Mouse (Mus musculus): ENCODE results near the gene Tas2r103. TPM values are rescaled to one million over a fixed set of nuclear protein-coding genes. Genes with fewer than 3 reads are reported as not detected.

The Tas2r103 gene
- not detected in 2 replicates for polyA plus RNA-seq (2015; fragmentation: Nextera tagmentation; extraction: Ambion mirVana)

DNA sequence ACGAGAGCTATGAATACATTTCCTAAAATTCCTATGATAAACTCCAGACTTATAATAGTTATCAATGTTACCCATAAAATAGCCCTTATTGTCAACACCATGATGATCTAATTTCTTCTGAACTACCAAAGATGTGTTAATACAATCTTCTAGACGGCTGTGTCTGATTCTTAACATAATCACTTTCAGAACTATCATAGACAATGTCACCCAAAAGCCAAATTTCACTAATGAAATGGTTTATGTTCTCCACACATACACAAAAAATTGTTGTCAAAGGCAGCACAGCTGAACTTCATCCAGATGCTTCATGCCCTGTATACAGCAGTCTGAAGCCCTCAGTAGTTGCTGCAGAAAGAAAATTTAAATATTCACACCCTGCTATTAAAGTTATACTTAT, at the start of gene Tas2r103:
Gene Tas2r103, minus strand, starts transcription at position 101 of the 400 bp plus-strand sequence.
- WGBS: 79% methylated on average over 2 of the region's 2 CpGs
- Histone ChIP-seq H3K4me3 (replicated peaks; ENCODE audit: low read length) (no peak within 1 kb of the TSS), H3K27me3 (replicated peaks; ENCODE audit: control insufficient read depth, insufficient read depth, low read length) (no peaks in the 10 kb centered on the region), H3K4me1 (replicated peaks; ENCODE audit: control insufficient read depth, insufficient read depth, low read length) (no peaks in the 10 kb centered on the region), H3K9me3 (ENCODE audit: control insufficient read depth, low read length) (no peaks in the 10 kb centered on the region), H3K9ac (replicated peaks; ENCODE audit: low read depth, low read length) (no peak within 1 kb of the TSS), H3K27ac (ENCODE audit: low read length) (no peak within 1 kb of the TSS), H3K36me3 (ENCODE audit: control insufficient read depth, insufficient read depth) (no peaks in the 10 kb centered on the region), H3K4me2 (ENCODE audit: low read length) (no peak within 1 kb of the TSS)
- ATAC-seq: no peak

DNA sequence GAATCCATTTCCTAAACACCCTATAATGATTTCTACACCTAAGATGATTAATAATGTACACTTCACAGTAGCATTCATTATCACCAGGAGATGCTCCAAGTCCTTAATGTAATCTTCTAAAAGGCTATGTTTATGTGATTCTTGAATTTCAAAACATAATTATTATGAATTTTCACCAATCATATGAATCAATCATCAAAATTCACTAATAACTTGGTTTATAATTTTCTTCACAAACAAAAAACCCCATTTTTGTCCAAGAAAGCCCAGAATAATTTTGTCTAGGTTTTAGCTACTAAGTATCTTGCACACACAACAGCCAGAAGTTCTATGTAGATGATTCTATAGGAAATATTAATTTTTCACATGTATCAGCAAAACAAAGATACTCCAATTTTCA, 18.8 kb upstream of the Tas2r103 start, which contains the start of gene Tas2r140:
Gene Tas2r140, minus strand, starts transcription at position 101 of the 400 bp plus-strand sequence.
- no peak within 1 kb of the TSS for H3K9ac ChIP-seq (replicated peaks; ENCODE audit: low read depth, low read length)
- H3K4me1 ChIP-seq (replicated peaks; ENCODE audit: control insufficient read depth, insufficient read depth, low read length): no peaks in the 10 kb centered on the region
- no peak within 1 kb of the TSS for H3K4me2 ChIP-seq (ENCODE audit: low read length)
- no peaks in the 10 kb centered on the region for H3K27me3 ChIP-seq (replicated peaks; ENCODE audit: control insufficient read depth, insufficient read depth, low read length)
- no peak for ATAC-seq
- H3K4me3 ChIP-seq (replicated peaks; ENCODE audit: low read length): no peak within 1 kb of the TSS
- no peaks in the 10 kb centered on the region for H3K9me3 ChIP-seq (ENCODE audit: control insufficient read depth, low read length)
- no peak within 1 kb of the TSS for H3K27ac ChIP-seq (ENCODE audit: low read length)
- H3K36me3 ChIP-seq (ENCODE audit: control insufficient read depth, insufficient read depth): no peaks in the 10 kb centered on the region

Other genes starting within 250 kb of the Tas2r103 start
- gene Tas2r117, start 234.3 kb downstream of the Tas2r103 start, polyA plus RNA-seq (2015; fragmentation: Nextera tagmentation; extraction: Ambion mirVana): not detected in 2 replicates
- not detected in 2 replicates for gene Tas2r123, start 190.0 kb downstream of the Tas2r103 start, polyA plus RNA-seq (2015; fragmentation: Nextera tagmentation; extraction: Ambion mirVana)
- not detected in 2 replicates for gene Tas2r116, start 181.7 kb downstream of the Tas2r103 start, polyA plus RNA-seq (2015; fragmentation: Nextera tagmentation; extraction: Ambion mirVana)
- not detected in 2 replicates for gene Tas2r110, start 169.1 kb downstream of the Tas2r103 start, polyA plus RNA-seq (2015; fragmentation: Nextera tagmentation; extraction: Ambion mirVana)
- not detected in 2 replicates for gene Tas2r113, start 144.1 kb downstream of the Tas2r103 start, polyA plus RNA-seq (2015; fragmentation: Nextera tagmentation; extraction: Ambion mirVana)
- gene Tas2r125, start 127.5 kb downstream of the Tas2r103 start, polyA plus RNA-seq (2015; fragmentation: Nextera tagmentation; extraction: Ambion mirVana): not detected in 2 replicates
- gene Tas2r129, start 86.0 kb downstream of the Tas2r103 start, polyA plus RNA-seq (2015; fragmentation: Nextera tagmentation; extraction: Ambion mirVana): not detected in 2 replicates
- not detected in 2 replicates for gene Tas2r131, start 79.2 kb downstream of the Tas2r103 start, polyA plus RNA-seq (2015; fragmentation: Nextera tagmentation; extraction: Ambion mirVana)
- not detected in 2 replicates for gene Tas2r109, start 56.1 kb downstream of the Tas2r103 start, polyA plus RNA-seq (2015; fragmentation: Nextera tagmentation; extraction: Ambion mirVana)
- not detected in 2 replicates for gene Tas2r140, start 18.7 kb upstream of the Tas2r103 start, polyA plus RNA-seq (2015; fragmentation: Nextera tagmentation; extraction: Ambion mirVana)
- 92.2 and 105 TPM in 2 replicates for gene Smim10l1, start 67.8 kb upstream of the Tas2r103 start, polyA plus RNA-seq (2015; fragmentation: Nextera tagmentation; extraction: Ambion mirVana)